Mouse (Mus musculus) retina, embryonic 14.5 days (tissue): ENCODE data around the gene Luzp1.
A peak's percentile ranks its signal among the peaks of the same experiment; 100 is the strongest.

Experiments
- DNase-seq: peaks from one replicate; pipeline ENCODE4 v3.0.0-alpha.2; 2015; ENCODE audit warnings: low spot score

Gene Luzp1

DNA sequence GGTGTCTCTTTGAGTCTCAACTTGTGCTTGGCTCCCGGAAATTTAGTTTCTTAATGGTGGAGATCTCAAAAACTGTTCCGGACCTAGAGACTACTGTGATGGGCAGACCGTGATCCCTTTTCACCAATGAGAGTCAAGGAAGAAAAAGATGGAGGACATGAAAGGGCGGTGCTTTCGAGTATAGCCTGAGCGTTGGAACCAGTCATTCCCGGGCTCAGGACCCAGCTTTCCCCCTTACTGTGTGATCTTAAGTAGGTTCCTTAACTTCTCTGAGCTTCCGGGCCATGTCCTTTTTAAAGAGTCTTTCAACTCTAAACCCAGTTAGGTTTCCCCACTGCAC is 6.8 kb upstream of the Luzp1 start:
- DNase-seq = peak; percentile 56

DNA sequence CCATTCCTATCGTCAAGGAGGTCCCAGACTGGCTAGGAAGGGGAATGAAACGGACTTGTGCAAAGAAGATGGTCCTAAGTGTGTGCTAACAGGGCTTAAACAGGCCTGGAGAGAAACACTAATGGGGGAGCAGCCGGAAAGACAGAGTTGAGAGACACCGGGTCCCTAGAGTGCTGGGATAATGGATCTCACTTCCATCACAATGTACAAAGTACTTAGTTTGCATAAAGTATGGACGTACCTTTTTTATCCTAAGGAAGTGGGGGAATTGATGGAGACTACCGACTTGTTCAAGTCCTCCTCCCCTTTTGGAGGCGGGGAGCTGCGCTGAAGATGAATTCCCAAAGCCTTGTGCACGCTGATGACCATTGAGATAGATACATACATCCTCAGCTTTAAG is 6.1 kb upstream of the Luzp1 start:
- no peak for DNase-seq

DNA sequence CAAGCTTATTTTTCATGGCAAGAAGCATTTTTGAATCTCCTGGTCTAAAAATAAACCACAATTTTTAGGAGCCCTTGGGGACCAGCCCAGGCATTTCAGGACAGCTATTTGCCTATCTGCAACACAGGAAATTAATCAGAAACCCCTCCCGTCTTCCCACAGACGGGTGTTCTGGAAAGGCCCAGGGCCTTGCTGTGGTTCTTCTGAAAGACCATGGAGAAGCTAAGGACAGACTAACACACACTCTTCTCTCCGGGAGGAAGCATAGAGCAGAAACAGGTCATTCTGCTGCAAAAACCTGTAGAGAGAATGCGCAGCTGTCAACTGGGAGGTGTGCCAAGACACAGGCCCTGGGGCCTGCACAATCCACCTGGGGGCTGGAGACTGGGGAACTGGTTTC is 3.3 kb upstream of the Luzp1 start:
- DNase-seq = no peak

DNA sequence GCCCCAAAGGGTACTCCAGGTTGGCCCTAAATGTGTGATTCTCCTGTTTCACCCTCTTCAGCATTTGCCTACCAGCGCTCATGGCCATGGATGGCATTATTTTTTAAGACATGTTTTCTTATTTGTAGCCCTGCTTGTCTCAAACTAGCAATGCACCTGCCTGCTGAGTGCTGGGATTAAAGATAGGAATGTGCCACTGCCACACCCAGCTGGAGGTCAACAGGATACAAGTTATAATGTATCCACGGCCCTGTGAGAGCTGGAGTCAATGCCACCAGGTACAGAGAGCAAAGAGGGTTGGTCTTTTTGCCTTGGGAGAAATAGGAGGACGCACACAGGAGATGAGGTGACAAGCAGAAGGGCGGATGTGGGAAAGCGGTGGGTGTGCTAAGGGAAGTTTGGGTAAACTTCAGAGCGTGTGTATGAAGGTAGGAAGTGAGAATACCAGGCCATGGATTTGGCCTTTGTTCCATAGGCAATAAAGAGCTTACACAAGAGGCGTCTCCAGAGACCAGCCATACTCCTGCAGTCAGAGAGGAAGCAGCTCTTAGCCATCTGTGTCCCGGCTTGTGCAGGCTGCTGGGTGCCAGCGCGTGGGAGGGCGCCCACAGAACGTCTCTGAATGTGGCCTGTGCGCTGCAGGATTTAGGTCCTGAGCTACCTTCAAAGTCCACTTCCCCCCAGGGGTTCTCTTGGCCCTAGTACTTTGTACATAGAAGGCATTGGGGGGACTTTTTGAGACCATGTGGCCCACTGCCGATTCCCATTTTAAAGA is 821 bp upstream of the Luzp1 start:
- DNase-seq = no peak

DNA sequence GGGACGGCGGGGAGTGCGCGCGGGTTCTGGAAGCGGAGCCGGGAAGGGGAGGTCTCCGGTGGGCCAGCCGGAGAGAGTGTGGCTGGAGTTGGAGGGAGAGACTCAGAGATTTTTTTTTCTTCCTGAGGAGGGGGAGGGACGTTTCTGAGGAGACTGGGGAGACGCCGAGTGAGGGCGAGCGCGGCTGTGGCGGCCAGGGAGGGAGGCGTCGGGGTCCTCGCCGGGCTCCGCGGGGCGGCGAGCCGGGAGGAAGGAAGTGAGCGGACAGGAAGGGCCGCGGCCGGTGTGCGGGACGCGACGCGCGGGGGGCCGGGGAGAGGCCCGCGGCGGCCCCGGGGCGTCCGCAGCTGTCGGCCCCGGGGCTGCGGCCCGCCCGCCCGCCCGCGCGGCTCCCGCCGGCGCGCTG is 383 bp downstream of the Luzp1 start:
- peak; percentile 75 for DNase-seq

DNA sequence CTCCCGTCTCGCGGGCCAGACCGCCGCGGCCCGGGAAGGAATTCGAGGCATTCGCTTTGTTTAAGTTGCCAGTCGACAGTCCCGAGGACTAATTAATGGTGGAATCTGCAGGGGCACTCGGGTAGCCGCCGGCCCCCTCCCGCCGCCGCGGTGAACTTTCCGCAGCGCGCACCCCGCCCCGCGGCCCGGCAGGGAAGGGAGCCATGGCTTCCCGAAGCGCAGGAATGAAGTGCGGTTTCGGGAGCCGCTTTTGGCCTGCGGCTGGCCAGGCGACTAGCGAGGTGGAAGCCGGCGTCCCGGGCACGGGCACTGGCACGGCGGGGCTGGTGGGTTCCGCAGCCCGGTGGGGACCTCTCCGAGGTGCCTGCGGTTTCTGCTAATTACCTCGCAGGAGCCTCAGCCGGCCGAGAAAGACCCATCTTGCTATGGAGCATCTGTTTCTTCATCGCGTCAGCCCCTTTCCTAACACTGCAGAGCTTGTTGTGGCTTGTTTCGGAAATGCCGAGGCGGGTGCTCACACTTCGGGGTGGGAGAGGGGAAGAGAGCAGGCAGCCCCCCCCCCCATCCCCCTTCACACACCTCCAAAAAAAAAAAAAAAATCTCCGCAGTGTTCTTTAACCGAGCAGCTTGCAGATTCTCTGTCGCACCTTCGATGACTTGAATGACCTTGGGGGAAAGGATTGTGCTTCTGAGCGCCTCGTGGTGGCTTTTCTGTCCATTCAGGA is 948 bp downstream of the Luzp1 start:
- DNase-seq = peak; percentile 62

DNA sequence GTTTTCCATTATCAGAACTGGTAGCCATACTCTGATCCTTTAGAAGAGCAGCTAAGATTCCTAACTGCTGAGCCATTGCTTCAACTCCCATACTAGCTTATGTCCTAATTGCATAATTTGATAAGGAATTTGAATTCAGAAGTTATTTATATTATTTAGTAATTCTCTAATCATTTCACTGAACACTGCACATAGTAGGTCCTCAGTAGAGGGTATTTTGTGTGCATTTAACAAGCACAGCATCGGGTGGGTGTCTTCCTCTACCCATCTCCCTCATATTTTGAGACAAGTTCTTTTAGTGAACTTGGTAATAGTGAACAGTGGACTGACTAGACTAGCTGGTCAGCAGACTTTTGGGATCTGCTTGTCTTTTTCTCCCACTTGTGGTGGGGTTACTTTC is 7.1 kb downstream of the Luzp1 start:
- DNase-seq = no peak

DNA sequence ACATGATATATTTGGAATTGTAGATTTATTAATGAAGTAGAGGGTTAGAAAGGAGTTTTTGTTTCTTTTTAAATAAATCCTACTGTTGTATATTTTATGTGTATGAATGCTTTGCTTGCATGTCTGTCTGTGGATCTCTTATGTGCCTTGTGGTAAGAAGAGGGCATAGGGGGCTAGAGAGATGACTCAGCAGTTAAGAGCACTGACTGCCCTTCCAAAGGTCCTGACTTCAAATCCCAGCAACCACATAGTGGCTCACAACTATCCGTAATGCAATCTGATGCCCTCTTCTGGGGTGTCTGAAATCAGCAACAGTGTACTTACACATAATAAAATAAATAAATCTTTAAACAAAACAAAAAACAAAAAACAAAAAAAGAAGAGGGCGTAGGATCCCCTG is 17.0 kb downstream of the Luzp1 start:
- no peak for DNase-seq

DNA sequence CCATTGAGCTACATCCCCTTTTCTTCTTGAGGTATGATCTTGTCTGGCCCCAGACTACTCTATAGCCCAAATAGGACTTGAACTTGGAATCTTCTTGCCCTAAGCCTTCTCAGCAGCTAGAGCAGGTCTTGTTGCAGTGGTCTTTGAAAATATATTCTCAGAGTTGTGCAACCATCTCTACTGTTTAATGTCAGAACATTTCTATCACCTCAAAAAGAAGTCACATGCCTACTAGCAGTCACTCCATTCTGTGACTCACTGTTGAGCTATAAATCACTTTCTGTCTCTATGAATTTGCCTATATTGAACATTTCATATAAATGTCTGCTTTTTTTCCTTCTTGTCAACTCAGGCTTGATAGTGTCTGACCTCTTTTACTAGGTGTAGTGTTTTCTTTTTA is 26.4 kb downstream of the Luzp1 start:
- DNase-seq = no peak

DNA sequence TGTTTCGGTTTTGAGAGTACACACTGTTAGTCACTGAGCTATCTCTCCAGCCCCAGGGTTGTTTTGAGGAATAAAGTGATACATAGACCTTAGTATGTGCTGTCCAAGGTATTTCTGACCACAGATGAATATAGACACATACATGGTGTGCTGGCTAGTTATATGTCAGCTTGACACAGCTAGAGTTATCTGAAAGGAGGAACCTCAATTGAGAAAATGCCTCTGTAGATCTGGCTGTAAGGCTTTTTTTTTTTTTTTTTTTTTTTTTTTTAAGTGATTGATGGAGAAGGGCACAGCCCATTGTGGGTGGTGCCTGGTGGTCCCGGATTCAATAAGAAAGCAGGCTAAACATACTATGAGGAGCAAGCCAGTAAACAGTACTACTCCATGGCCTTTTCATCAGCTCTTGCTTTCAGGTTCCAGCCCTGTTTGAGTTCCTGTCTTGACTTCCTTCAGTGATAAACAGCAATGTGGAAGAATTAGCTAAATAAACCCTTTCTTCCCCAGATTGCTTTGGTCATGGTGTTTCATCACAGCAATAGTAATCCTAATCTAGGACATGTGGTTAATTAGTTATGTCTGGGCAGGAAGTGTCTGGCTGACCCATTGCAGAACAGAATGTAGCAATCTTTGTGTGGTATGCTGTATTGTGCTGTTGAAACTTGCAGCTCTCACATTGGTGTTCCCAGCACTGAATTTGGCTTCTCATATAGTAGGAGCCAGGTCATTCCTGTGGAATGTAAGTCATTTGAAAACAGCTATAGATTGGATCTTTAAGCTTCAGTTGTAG is 36.1 kb downstream of the Luzp1 start:
- DNase-seq = no peak

DNA sequence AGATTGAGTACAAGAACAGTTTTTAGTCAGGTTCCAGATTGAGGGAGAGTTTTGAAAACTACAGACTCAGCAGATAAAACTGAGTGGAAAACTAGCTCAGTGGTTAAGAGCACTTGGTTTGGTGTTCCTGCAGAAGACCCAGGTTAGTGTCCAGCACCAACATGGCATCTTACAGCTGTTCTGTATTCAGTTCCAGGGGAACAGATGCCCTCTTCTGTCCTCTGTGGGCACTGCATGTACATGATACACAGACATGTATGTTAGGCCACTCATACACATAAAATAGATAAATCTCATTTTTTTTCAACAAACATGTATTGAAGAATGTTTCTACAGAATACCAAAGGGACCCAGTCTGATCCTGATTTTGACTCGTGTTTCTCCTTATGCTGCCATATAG is 40.3 kb downstream of the Luzp1 start:
- peak; percentile 12 for DNase-seq

DNA sequence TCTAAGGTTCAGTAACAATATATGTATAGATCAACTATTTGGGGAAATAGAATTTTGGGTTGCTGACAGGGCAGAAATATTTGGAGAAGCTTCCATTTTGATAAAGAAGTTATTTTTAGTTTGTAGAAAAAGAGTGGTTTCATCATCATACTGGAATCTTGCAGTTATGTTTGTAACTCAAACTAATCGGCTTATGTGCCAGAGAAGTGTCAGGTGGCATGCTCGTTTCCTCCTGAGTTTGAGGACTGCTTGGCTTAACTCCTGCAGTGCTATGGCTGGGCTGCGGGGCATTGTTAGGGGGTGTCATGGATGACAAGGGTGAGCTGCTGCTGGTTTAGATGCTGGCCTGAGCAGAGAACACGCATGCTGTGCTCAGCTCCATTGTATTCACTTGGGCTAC is 42.1 kb downstream of the Luzp1 start:
- DNase-seq = no peak

DNA sequence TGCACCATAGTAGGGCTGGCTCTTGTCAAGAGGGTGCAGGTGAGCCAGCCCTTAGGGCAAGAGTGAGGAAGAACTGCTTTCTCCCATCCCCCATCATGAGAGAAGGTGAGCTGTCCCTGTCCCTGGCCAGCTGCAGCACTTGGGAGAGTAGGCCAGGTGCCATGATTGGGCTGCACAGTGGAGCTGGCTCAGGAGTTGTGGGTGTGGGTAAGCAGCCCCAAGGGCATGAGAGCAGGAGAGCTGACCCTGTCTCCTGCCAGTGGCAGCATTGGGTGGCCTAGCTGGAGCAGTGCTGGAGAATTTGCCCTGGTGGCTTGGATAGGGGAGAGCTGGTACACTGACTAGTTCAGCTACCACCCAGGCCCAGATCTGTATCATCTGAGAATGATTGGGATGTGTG is 43.3 kb downstream of the Luzp1 start:
- DNase-seq = no peak

DNA sequence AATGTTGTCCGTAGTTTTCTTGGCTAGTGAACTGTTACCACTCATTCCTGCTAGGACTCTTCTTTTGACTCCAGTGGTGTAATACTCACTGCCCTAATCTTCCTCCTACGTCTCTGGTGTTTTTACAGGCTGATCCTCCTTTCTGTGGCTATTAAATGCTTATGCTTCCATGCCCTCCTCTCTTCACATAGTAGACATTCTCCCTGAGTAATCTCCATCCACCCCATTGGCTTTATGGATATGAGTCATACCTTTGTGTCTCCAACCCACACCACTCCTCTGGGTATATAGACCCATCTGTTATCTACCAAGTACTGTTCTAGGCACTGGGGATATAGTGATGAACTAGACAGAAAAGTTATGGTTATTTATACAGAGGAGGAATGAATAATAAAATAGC is 48.6 kb downstream of the Luzp1 start:
- DNase-seq = no peak

DNA sequence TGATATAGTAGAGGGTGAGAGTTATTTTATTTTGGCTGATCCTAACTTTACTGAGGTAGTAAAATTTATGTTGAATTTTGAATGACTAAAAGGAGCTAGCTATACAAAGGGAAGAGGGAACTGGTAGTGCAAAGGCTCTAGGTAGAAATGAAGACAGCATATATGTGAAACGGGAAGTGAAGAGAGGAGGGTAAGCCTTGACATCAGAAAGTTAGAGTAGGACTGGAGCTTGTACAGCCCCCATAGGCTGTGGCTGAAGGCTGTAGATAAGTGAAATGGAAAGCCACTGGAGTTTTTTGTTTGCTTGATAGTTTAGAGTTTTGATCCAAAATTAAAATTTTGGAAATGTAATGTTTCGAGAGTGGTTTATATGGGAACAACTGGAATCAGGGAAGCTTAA is 49.0 kb downstream of the Luzp1 start:
- DNase-seq = no peak

DNA sequence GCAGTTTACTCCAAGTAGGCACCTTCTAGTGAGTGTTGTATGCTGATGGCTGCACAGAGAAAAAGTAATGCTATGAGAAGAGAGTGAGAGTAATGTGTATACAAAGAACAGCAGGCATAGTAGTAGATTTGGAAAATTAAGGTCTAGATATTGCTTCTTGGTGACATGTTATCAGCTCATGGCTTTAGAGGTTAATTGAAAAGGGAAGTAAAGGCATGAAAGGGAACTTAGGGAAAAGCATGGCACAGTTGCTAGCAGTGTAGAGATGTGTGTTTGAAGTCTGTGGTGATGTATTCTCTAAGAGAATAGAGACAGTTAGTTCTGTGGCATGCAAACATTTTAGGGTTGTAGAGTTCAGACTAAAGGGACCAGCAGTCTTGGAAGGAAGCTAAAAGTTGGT is 50.3 kb downstream of the Luzp1 start:
- DNase-seq = no peak

DNA sequence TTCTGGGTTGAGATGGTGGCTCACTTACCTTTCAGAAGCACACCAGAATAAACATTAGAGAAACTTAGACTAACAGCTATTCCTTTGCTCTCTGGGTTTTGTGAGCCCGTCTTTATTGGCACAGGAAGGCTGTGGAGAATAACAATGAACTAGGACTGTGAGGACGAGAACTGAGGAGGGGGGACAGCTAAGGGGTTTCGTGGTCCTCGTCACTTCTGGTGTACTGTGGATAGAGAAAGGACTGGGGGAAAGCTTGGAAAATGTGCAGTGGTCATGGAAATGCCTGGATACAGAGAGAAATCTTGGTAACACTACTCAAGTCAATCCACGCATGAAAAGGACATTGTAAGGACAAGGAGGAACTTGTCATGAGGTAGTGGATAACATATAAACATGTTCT is 52.3 kb downstream of the Luzp1 start:
- no peak for DNase-seq

DNA sequence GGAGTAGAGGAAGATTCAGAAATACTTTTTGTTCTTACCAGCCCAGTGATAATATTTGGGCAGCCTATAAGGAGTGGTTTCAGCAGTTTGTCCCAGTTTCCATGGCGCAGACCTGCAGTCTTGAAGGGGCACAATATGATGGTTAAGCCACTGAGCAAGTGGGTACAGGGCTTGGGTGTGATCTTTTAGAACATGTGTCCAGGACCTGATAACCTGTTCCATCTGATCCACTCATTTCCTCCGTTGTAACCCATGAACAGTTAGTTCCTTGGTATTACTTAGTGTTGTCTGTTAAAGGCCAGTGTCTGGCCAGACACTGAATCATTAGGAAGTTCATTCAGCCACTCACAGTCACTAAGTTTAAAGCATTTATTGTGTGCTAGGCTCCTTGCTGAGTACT is 54.7 kb downstream of the Luzp1 start:
- DNase-seq = no peak

DNA sequence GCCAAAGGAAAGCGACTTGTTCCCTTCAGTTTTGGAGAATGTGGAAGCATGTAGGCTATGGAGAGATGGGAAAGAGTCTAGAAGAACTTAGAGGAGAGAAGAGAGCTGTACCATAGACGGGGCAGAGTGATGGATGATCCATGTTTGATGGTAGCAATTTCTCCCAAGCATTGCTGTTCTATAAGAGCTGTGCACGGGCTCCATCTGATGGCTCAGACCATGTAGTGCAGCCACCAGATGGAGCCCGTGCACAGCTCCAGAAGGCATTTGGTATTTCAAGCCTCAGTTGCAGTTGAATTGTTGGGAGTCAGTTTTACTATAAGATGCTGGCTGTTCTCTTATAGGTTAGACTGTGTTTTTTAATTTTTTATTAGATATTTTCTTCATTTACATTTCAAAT is 56.9 kb downstream of the Luzp1 start:
- peak; percentile 86 for DNase-seq

DNA sequence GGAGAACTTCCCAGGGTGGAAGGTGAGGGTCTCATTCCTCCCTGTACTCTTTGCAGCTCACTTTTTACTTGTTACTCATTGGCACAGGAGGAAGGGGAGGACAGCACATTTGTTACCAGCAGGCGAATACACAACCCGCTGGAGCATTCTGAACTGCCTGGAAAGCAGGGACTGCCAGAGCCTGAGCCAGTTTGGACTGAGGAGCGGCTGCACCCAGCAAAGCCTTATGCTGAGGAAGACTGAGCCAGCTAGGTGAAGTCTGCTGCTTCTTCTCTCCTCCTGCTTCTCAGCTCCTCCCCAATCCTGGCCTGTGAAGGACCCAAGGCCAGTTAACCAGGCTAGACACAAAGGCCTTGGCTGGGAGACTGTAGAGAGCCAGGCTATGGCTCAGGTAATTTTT is 75.6 kb downstream of the Luzp1 start:
- no peak for DNase-seq

DNA sequence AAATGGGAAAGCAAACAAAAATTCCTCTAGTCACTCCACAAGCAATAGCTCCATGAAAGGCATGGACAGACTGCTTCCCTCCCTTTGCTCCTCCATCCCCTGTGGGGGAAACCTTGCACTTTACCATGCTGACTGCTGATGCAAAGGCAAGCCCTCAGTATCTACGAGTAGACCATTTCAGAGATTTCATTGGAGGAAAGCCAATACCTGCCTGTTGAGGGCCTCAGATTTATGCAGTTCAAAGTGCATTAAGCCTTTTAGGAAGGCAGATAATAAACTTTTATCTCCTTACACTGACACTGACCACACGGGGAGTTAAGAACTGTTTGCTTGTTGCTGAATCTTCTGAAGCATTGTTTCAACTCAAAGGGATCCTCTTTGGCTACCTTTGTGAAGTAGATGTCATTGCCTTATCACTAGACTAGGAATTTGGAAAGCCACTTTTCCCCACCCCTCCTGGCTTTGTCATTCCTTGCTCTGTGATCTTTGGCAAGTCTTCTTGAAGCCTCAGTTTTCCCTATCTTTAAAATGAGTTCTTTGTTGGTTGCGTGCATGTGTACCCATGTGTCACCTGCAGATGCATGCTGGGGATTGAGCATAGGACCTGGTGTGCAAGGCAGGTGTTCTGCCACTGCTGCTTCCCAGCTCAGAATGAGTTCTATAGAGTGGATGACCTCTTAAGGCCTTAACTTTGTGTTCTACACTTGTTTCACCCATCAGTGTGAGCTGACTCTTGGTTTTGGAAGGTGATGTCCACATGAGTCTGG is 76.9 kb downstream of the Luzp1 start:
- no peak for DNase-seq

DNA sequence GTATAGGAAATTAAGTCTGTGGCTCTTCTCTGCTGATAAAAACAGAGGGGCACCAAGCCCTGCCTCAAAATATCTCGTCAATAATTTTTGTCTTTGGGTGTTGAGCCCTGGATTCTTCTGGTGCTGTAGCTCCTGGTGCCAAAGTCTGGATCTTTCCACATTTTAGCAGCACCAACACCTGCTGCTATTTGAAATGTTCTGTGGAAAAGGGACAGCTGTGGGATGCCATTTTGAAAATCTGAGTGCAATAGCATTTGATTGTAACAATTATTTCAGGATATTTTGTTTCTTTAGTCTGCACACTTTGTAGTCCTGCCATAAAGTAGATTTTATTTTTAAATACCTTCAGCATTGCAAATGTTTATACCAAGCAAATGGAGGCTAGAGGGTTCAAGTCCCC is 78.2 kb downstream of the Luzp1 start:
- no peak for DNase-seq
